Mouse (Mus musculus): Measurements from ENCODE around the gene Alox8.

Alox8 gene

GRCm38 (mm10) chr11:69180120-69180519, 17.5 kb downstream of the Alox8 start:
- in situ Hi-C loops (cut with MboI, MseI): no loop called here

- in situ Hi-C loops (cut with MboI, MseI): no loop called here
Measured at GRCm38 (mm10) chr11:69179512-69179911, 18.1 kb downstream of the Alox8 start.

- in situ Hi-C loops (cut with MboI, MseI): no loop called here
Measured at GRCm38 (mm10) chr11:69178525-69178924, 19.1 kb downstream of the Alox8 start.

- in situ Hi-C loops (cut with MboI, MseI): loop anchor here (5.0 kb wide), 1 partner anchor 97 kb away; no protein-coding TSS in a partner anchor
Measured at GRCm38 (mm10) chr11:69174722-69175121, 22.9 kb downstream of the Alox8 start.

GRCm38 (mm10) chr11:69172606-69173005, 25.0 kb downstream of the Alox8 start:
- in situ Hi-C loops (cut with MboI, MseI): loop anchor here (5.0 kb wide), 1 partner anchor 95 kb away; no protein-coding TSS in a partner anchor

- in situ Hi-C loops (cut with MboI, MseI): loop anchor here (5.0 kb wide), 1 partner anchor 94 kb away; no protein-coding TSS in a partner anchor
Measured at GRCm38 (mm10) chr11:69171626-69172025, 26.0 kb downstream of the Alox8 start.

- in situ Hi-C loops (cut with MboI, MseI): no loop called here
Measured at GRCm38 (mm10) chr11:69169313-69169712, 28.3 kb downstream of the Alox8 start.

GRCm38 (mm10) chr11:69156800-69157199, 40.8 kb downstream of the Alox8 start, which contains the start of gene Alox12b:
Gene Alox12b (plus strand): TSS chr11:69156989.
- in situ Hi-C loops (cut with MboI, MseI): no loop called here

GRCm38 (mm10) chr11:69155351-69155750, 42.3 kb downstream of the Alox8 start:
- in situ Hi-C loops (cut with MboI, MseI): no loop called here

GRCm38 (mm10) chr11:69153831-69154230, 43.8 kb downstream of the Alox8 start:
- in situ Hi-C loops (cut with MboI, MseI): no loop called here

GRCm38 (mm10) chr11:69151004-69151403, 46.6 kb downstream of the Alox8 start:
- in situ Hi-C loops (cut with MboI, MseI): no loop called here

- in situ Hi-C loops (cut with MboI, MseI): no loop called here
Measured at GRCm38 (mm10) chr11:69150444-69150843, 47.2 kb downstream of the Alox8 start.

- in situ Hi-C loops (cut with MboI, MseI): no loop called here
Measured at GRCm38 (mm10) chr11:69149728-69150127, 47.9 kb downstream of the Alox8 start.

GRCm38 (mm10) chr11:69148451-69148960, 49.1 kb downstream of the Alox8 start:
- in situ Hi-C loops (cut with MboI, MseI): no loop called here

GRCm38 (mm10) chr11:69147546-69147945, 50.1 kb downstream of the Alox8 start:
- in situ Hi-C loops (cut with MboI, MseI): no loop called here

- in situ Hi-C loops (cut with MboI, MseI): no loop called here
Measured at GRCm38 (mm10) chr11:69135361-69135760, 62.3 kb downstream of the Alox8 start.

GRCm38 (mm10) chr11:69134622-69134968, 63.0 kb downstream of the Alox8 start:
- in situ Hi-C loops (cut with MboI, MseI): no loop called here
